Mouse (Mus musculus) limb, embryonic 14.5 days (tissue): ENCODE measurements around the gene Pex11g. TPM values are rescaled to one million over a fixed set of nuclear protein-coding genes. Genes with fewer than 3 reads are reported as not detected.

ENCODE experiments used
- ATAC-seq: fragments of 200-750 bp; cut with Nextera tagmentation; 2 replicates; pipeline ENCODE4 v1.8.0; 2017; ENCODE audit warnings: low read depth, moderate number of reproducible peaks, moderate TSS enrichment; ENCODE audit not compliant: low FRiP score
- DNase-seq: peaks from one replicate; pipeline ENCODE4 v3.0.0-alpha.2; 2015; ENCODE audit warnings: low spot score
- H3K27ac ChIP-seq: fragments of 300-500 bp; sonication (generic); replicated peaks from 2 replicates; pipeline ENCODE4 v1.5.1; 2014; ENCODE audit warnings: low read depth, mild to moderate bottlenecking, low read length, moderate library complexity, mixed read lengths
- H3K27me3 ChIP-seq: fragments of 300-500 bp; sonication (generic); 2 replicates; pipeline ENCODE4 v1.6.1; 2014; ENCODE audit warnings: low read length, mixed read lengths; ENCODE audit not compliant: control insufficient read depth, insufficient read depth
- H3K36me3 ChIP-seq: fragments of 300-500 bp; sonication (generic); 2 replicates; pipeline ENCODE4 v1.6.1; 2014; ENCODE audit warnings: mild to moderate bottlenecking, low read length, moderate library complexity, mixed read lengths; ENCODE audit not compliant: control insufficient read depth, insufficient read depth
- H3K4me1 ChIP-seq: fragments of 300-500 bp; sonication (generic); 2 replicates; pipeline ENCODE4 v1.6.1; 2014; ENCODE audit warnings: antibody characterized with exemption, low read length, mixed read lengths; ENCODE audit not compliant: control insufficient read depth, insufficient read depth
- H3K4me2 ChIP-seq: fragments of 300-500 bp; sonication (generic); replicated peaks from 2 replicates; pipeline ENCODE4 v1.6.1; 2014; ENCODE audit warnings: low read depth, mild to moderate bottlenecking, low read length, moderate library complexity; ENCODE audit not compliant: severe bottlenecking
- H3K4me3 ChIP-seq: fragments of 300-500 bp; sonication (generic); replicated peaks from 2 replicates; pipeline ENCODE4 v1.5.1; 2014; ENCODE audit warnings: low read length
- H3K9ac ChIP-seq: fragments of 300-500 bp; sonication (generic); 2 replicates; pipeline ENCODE4 v1.6.1; 2014; ENCODE audit warnings: mild to moderate bottlenecking, low read depth, low read length, moderate library complexity; ENCODE audit not compliant: severe bottlenecking
- H3K9me3 ChIP-seq: fragments of 300-500 bp; sonication (generic); 2 replicates; pipeline ENCODE4 v1.6.1; 2016; ENCODE audit warnings: low read length; ENCODE audit not compliant: control insufficient read depth
- POLR2A ChIP-seq: fragments of 200-500 bp; IDR thresholded peaks from 2 replicates; pipeline ENCODE4 v1.8.0; 2012; ENCODE audit warnings: inconsistent platforms, mild to moderate bottlenecking, moderate library complexity, borderline replicate concordance; ENCODE audit not compliant: insufficient read depth, insufficient read length; ENCODE audit errors: extremely low read depth
- WGBS: fragments of 180-500 bp; shearing (Covaris S2); extraction: QIAGEN DNeasy Blood & Tissue Kit; methylation state at CpG from one replicate; pipeline ENCODE4 v1.1.7; 2014; 5-methylcytosine and 5-hydroxymethylcytosine counted together
- polyA plus RNA-seq, 2 experiments: library from polyadenylated mRNA; depleted of rRNA in 1 of 2; stranded (reverse) in 1 of 2; unstranded in 1 of 2; fragments of >200 nt; fragmentation: Nextera tagmentation in 1 of 2; extraction: Ambion mirVana in 1 of 2; gene quantifications; 2 replicates each; pipeline versions ENCODE4 v1.2.1 to v1.2.3; 2012 to 2014

Pex11g gene
- polyA plus RNA-seq, 2 experiments, result 4.7 to 6.0 TPM

DNA sequence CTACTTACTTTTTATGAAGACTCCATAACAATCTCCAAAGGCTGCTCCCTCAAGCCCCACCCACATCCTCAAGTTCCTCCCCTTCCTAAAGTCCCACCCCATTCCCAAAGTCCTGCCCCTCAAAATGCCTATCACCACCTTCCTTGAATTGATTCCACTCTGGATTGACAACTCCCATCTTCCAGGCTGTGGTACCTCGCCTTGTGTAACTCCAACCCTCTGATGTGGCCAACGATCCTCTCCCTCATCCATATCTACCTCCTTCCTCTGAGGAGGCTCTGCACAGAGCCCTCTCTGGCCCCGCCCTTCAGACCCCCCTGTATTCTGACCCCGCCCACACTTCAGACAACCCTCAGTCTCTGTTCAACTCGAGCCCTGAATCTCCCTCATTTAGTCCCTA, 17.7 kb upstream of the Pex11g start:
- H3K4me1 ChIP-seq, result no peaks in the 10 kb centered on the region
- DNase-seq (no peak), ATAC-seq (no peak)
- H3K9ac ChIP-seq, result no peak overlapping the region
- TF ChIP-seq POLR2A, result no peak
- no peak overlapping the region for H3K4me2 ChIP-seq
- no peaks in the 10 kb centered on the region for H3K36me3 ChIP-seq
- no peak overlapping the region for H3K27ac ChIP-seq
- 23% methylated on average over 5 of the region's 5 CpGs for WGBS
- H3K27me3 ChIP-seq, result no peaks in the 10 kb centered on the region
- H3K9me3 ChIP-seq, result no peaks in the 10 kb centered on the region
- H3K4me3 ChIP-seq, result no peak overlapping the region

DNA sequence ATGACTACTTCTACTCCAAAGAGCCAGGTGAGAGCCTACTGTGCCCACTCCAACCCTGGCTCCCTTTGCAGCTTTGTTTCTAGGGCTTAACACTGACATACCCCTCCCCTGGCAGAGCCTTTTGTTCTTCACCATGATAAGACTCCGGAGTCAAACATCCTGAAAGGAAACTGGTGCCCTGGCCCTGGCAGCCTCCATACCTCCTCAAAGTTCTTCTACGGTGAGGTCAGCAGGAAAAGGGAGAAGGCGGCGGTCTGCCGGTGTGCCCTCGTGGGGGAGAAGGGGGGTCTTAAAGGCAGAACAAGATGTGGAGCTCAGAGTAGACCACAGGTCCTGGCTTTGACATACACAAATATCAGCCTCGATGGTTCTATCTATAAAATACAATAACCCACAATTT, 16.1 kb upstream of the Pex11g start:
- Histone ChIP-seq H3K36me3 (no peaks in the 10 kb centered on the region), H3K4me1 (no peaks in the 10 kb centered on the region), H3K4me2 (no peak overlapping the region), H3K27me3 (no peaks in the 10 kb centered on the region), H3K4me3 (no peak overlapping the region), H3K9ac (no peak overlapping the region), H3K9me3 (no peaks in the 10 kb centered on the region), H3K27ac (no peak overlapping the region)
- 86% methylated on average over 7 of the region's 7 CpGs for WGBS
- no peak for DNase-seq
- ATAC-seq, result no peak
- no peak for TF ChIP-seq POLR2A

GRCm38 (mm10) chr8:3482240-3482740, 14.8 kb upstream of the Pex11g start:
- TF ChIP-seq POLR2A, result no peak
- no peak overlapping the region for H3K4me3 ChIP-seq
- no peak overlapping the region for H3K9ac ChIP-seq
- 87% methylated on average over 22 of the region's 22 CpGs for WGBS
- ATAC-seq (no peak), DNase-seq (no peak)
- no peaks in the 10 kb centered on the region for H3K27me3 ChIP-seq
- no peak overlapping the region for H3K4me2 ChIP-seq
- H3K4me1 ChIP-seq, result no peaks in the 10 kb centered on the region
- no peak overlapping the region for H3K27ac ChIP-seq
- no peaks in the 10 kb centered on the region for H3K36me3 ChIP-seq
- no peaks in the 10 kb centered on the region for H3K9me3 ChIP-seq

DNA sequence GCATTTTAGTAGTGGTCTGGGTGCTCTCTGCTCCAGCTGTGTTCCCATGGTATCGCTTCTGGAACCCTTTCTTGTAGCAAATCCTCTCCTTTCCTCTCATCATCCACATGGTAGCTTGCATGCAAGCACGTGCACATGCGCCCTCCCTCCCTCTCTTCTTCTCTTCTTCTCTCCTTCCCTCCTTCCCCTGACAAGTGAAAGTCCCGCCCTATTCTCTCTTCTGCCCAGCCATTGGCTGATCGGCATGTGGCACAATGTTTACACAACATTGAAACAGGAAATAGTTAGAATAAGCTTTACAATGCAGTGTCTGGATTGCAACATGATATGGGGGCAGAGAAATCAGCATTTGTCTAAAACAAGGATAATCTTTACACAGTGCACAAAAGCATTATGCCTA, 14.1 kb upstream of the Pex11g start:
- Histone ChIP-seq H3K27ac (no peak overlapping the region), H3K4me3 (no peak overlapping the region), H3K4me1 (no peaks in the 10 kb centered on the region), H3K9ac (no peak overlapping the region), H3K9me3 (no peaks in the 10 kb centered on the region), H3K27me3 (no peaks in the 10 kb centered on the region), H3K4me2 (no peak overlapping the region), H3K36me3 (no peaks in the 10 kb centered on the region)
- DNase-seq (no peak), ATAC-seq (no peak)
- no peak for TF ChIP-seq POLR2A
- 60% methylated on average over 5 of the region's 5 CpGs for WGBS

DNA sequence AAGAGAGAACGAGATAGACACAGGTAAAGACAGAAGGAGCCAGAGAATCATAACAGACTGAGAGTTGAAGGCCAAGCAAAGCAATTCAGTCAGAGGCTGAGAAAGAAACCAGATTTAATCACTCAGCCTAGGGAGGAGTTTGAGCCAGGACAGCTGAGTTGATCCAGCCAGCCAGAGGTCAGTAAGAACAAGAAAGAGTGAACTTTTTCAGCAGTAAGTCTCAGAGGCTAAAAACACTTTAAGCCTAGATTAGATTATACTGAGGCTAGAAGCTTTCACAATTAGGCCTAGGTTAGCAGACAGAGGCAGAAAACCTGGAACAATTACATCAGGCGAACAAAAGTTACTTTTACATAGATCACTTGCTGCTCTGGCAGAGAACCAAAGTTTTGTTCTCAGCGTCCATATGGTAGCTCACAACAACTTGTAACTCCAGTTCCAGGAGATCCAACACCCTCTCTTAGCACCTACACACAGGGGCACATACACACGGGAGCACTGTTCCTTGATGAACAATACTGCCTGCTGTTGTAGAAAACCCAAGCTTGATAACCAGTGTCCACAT, 12.8 kb upstream of the Pex11g start:
- no peak for TF ChIP-seq POLR2A
- 77% methylated on average over 4 of the region's 4 CpGs for WGBS
- no peak for DNase-seq

More for the DNA sequence above, 12.8 kb upstream of the Pex11g start:
- H3K4me3 ChIP-seq, result no peak overlapping the region
- H3K27ac ChIP-seq, result no peak overlapping the region
- 0 out of 2 replicates have a peak, but pooled peaks cover 4% of the 10 kb centered on the region for H3K27me3 ChIP-seq
- H3K36me3 ChIP-seq, result no peaks in the 10 kb centered on the region
- H3K4me1 ChIP-seq, result no peaks in the 10 kb centered on the region
- no peak overlapping the region for H3K9ac ChIP-seq
- no peaks in the 10 kb centered on the region for H3K9me3 ChIP-seq
- no peak for ATAC-seq
- no peak overlapping the region for H3K4me2 ChIP-seq
